Mouse (Mus musculus) megakaryocyte progenitor cell, adult 5-6 weeks (primary cell): ENCODE data around the gene F5. TPM values are rescaled to one million over a fixed set of nuclear protein-coding genes. Genes with fewer than 3 reads are reported as not detected.
"Not testable (repeated sequence)": the region's sequence is repeated elsewhere in the genome, so short reads cannot be mapped to it uniquely, and the experiment has no call there.

Experiments
- ATAC-seq: replicated peaks from 2 replicates; pipeline ENCODE4 v1.8.0; 2016; ENCODE audit warnings: mild to moderate bottlenecking, moderate TSS enrichment, inconsistent platforms; ENCODE audit not compliant: poor library complexity
- total RNA-seq, 2 experiments: library from RNA; stranded (forward) in 1 of 2; stranded (reverse) in 1 of 2; fragments of 157-497, 149-512 nt in 1 of 2; fragments of 200-1000 nt in 1 of 2; gene quantifications; 2 replicates each; pipeline versions ENCODE4 v1.2.3 to v1.2.4; 2015 to 2017

Gene F5
- total RNA-seq, 2 experiments from 2014 or later: 6.1 to 9.2 TPM

GRCm38 (mm10) chr1:164231937-164232570 is 80.4 kb downstream of the F5 start:
- ATAC-seq: not testable (repeated sequence)

- ATAC-seq: no peak
These were observed 81.8 kb downstream of the F5 start for GRCm38 (mm10) chr1:164233447-164233846.

GRCm38 (mm10) chr1:164235078-164235477 is 83.4 kb downstream of the F5 start:
- ATAC-seq: no peak

- ATAC-seq: no peak
These were observed 84.4 kb downstream of the F5 start for GRCm38 (mm10) chr1:164236078-164236477.

GRCm38 (mm10) chr1:164241494-164241893 is 89.9 kb downstream of the F5 start:
- no peak for ATAC-seq

- no peak for ATAC-seq
These were observed 91.2 kb downstream of the F5 start for GRCm38 (mm10) chr1:164242809-164243208.

- ATAC-seq: no peak
These were observed 95.8 kb downstream of the F5 start for GRCm38 (mm10) chr1:164247442-164247841.

GRCm38 (mm10) chr1:164247971-164248370 is 96.3 kb downstream of the F5 start:
- ATAC-seq: peak; percentile 7; the same call in 1 of the 2 replicates

- ATAC-seq: peak; percentile 89
These were observed 97.1 kb downstream of the F5 start, which contains the start of gene Slc19a2 for GRCm38 (mm10) chr1:164248465-164249331. TSS of gene Slc19a2 (plus strand) at chr1:164249046.

GRCm38 (mm10) chr1:164249332-164249711 is 97.7 kb downstream of the F5 start:
- ATAC-seq: no peak; the same call in none of the 2 replicates

- ATAC-seq: no peak
These were observed 98.9 kb downstream of the F5 start for GRCm38 (mm10) chr1:164250391-164251150.

- no peak for ATAC-seq
These were observed 99.8 kb downstream of the F5 start for GRCm38 (mm10) chr1:164251438-164251837.

GRCm38 (mm10) chr1:164252551-164252950 is 100.9 kb downstream of the F5 start:
- ATAC-seq: no peak

- no peak for ATAC-seq
These were observed 103.2 kb downstream of the F5 start for GRCm38 (mm10) chr1:164254836-164255235.

- ATAC-seq: no peak
These were observed 108.8 kb downstream of the F5 start for GRCm38 (mm10) chr1:164260171-164261028.

GRCm38 (mm10) chr1:164261553-164261952 is 109.9 kb downstream of the F5 start:
- no peak for ATAC-seq
